Mouse (Mus musculus) limb, embryonic 11.5 days (tissue): ENCODE results near the gene Ccdc148. TPM values are rescaled to one million over a fixed set of nuclear protein-coding genes. Genes with fewer than 3 reads are reported as not detected.

Experiments
- ATAC-seq: fragments of 200-750 bp; cut with Nextera tagmentation; 2 replicates; pipeline ENCODE4 v1.8.0; 2017; ENCODE audit warnings: low read depth; ENCODE audit not compliant: insufficient number of reproducible peaks, low FRiP score, low TSS enrichment
- DNase-seq: peaks from one replicate; pipeline ENCODE4 v3.0.0-alpha.2; 2015; ENCODE audit warnings: low spot score
- H3K27ac ChIP-seq: fragments of 300-500 bp; sonication (generic); replicated peaks from 2 replicates; pipeline ENCODE4 v1.5.1; 2014; ENCODE audit warnings: low read depth, mild to moderate bottlenecking, low read length
- H3K27me3 ChIP-seq: fragments of 300-500 bp; sonication (generic); 2 replicates; pipeline ENCODE4 v1.6.1; 2014; ENCODE audit warnings: mild to moderate bottlenecking, low read length, mixed read lengths; ENCODE audit not compliant: control insufficient read depth, insufficient read depth
- H3K36me3 ChIP-seq: fragments of 300-500 bp; sonication (generic); 2 replicates; pipeline ENCODE4 v1.6.1; 2014; ENCODE audit warnings: mild to moderate bottlenecking, low read length, moderate library complexity, mixed read lengths; ENCODE audit not compliant: control insufficient read depth, insufficient read depth
- H3K4me1 ChIP-seq: fragments of 300-500 bp; sonication (generic); 2 replicates; pipeline ENCODE4 v1.6.1; 2014; ENCODE audit warnings: low read length, mixed read lengths; ENCODE audit not compliant: control insufficient read depth, insufficient read depth
- H3K4me2 ChIP-seq: fragments of 300-500 bp; sonication (generic); 2 replicates; pipeline ENCODE4 v1.6.1; 2014; ENCODE audit warnings: low read depth, mild to moderate bottlenecking, moderate library complexity; ENCODE audit not compliant: severe bottlenecking
- H3K4me3 ChIP-seq: fragments of 300-500 bp; sonication (generic); 2 replicates; pipeline ENCODE4 v1.5.1; 2014; ENCODE audit warnings: low read depth, low read length
- H3K9ac ChIP-seq: fragments of 300-500 bp; sonication (generic); 2 replicates; pipeline ENCODE4 v1.6.1; 2014; ENCODE audit warnings: mild to moderate bottlenecking, low read length
- H3K9me3 ChIP-seq: fragments of 300-500 bp; sonication (generic); 2 replicates; pipeline ENCODE4 v1.6.1; 2016; ENCODE audit warnings: low read length; ENCODE audit not compliant: control insufficient read depth
- WGBS: fragments of 180-500 bp; shearing (Covaris S2); extraction: QIAGEN DNeasy Blood & Tissue Kit; methylation state at CpG from one replicate; pipeline ENCODE4 v1.1.7; 2014; 5-methylcytosine and 5-hydroxymethylcytosine counted together
- polyA plus RNA-seq: library from polyadenylated mRNA; unstranded; fragments of >200 nt; fragmentation: Nextera tagmentation; extraction: Ambion mirVana; gene quantifications from 2 replicates; pipeline ENCODE4 v1.2.1, GENCODE M21; 2014

The Ccdc148 gene
- polyA plus RNA-seq, 1 experiment from 2014 or later: 0.43 TPM

- WGBS: 87% methylated on average over 6 of the region's 6 CpGs
- H3K4me3 ChIP-seq: no peak overlapping the region
- no peak overlapping the region for H3K27ac ChIP-seq
- no peak overlapping the region for H3K4me2 ChIP-seq
- H3K4me1 ChIP-seq: no peaks in the 10 kb centered on the region
- ATAC-seq (no peak), DNase-seq (no peak)
- H3K9ac ChIP-seq: no peak overlapping the region
- H3K9me3 ChIP-seq: no peaks in the 10 kb centered on the region
- no peaks in the 10 kb centered on the region for H3K27me3 ChIP-seq
- no peaks in the 10 kb centered on the region for H3K36me3 ChIP-seq
Observed at GRCm38 (mm10) chr2:59034281-59034680, 126.2 kb downstream of the Ccdc148 start.

GRCm38 (mm10) chr2:59024558-59024957, 135.9 kb downstream of the Ccdc148 start:
- H3K9ac ChIP-seq: no peak overlapping the region
- no peaks in the 10 kb centered on the region for H3K4me1 ChIP-seq
- 94% methylated on average over 3 of the region's 3 CpGs for WGBS
- no peak overlapping the region for H3K27ac ChIP-seq
- no peak for DNase-seq
- no peaks in the 10 kb centered on the region for H3K36me3 ChIP-seq
- no peak overlapping the region for H3K4me3 ChIP-seq
- ATAC-seq: no peak
- no peaks in the 10 kb centered on the region for H3K27me3 ChIP-seq
- H3K4me2 ChIP-seq: no peak overlapping the region
- no peaks in the 10 kb centered on the region for H3K9me3 ChIP-seq

GRCm38 (mm10) chr2:59007356-59007755, 153.1 kb downstream of the Ccdc148 start:
- Histone ChIP-seq H3K4me3 (no peak overlapping the region), H3K9ac (no peak overlapping the region), H3K9me3 (no peaks in the 10 kb centered on the region), H3K27ac (no peak overlapping the region), H3K27me3 (no peaks in the 10 kb centered on the region), H3K36me3 (no peaks in the 10 kb centered on the region), H3K4me1 (no peaks in the 10 kb centered on the region), H3K4me2 (no peak overlapping the region)
- DNase-seq (no peak), ATAC-seq (no peak)
- 88% methylated on average over 5 of the region's 5 CpGs for WGBS

GRCm38 (mm10) chr2:59006567-59007340, 153.7 kb downstream of the Ccdc148 start:
- Histone ChIP-seq H3K36me3 (no peaks in the 10 kb centered on the region), H3K27me3 (no peaks in the 10 kb centered on the region), H3K27ac (no peak overlapping the region), H3K4me2 (no peak overlapping the region), H3K9me3 (no peaks in the 10 kb centered on the region), H3K4me3 (no peak overlapping the region), H3K9ac (no peak overlapping the region), H3K4me1 (no peaks in the 10 kb centered on the region)
- ATAC-seq: no peak
- whole genome bisulfite sequencing: 89% methylated on average over 8 of the region's 8 CpGs
- DNase-seq: no peak

GRCm38 (mm10) chr2:58997151-58997550, 163.3 kb downstream of the Ccdc148 start:
- no peak for ATAC-seq
- H3K9ac ChIP-seq: no peak overlapping the region
- no peaks in the 10 kb centered on the region for H3K36me3 ChIP-seq
- WGBS: 84% methylated on average over 2 of the region's 2 CpGs
- no peak for DNase-seq
- no peak overlapping the region for H3K4me2 ChIP-seq
- no peaks in the 10 kb centered on the region for H3K9me3 ChIP-seq
- no peak overlapping the region for H3K27ac ChIP-seq
- H3K4me3 ChIP-seq: no peak overlapping the region
- no peaks in the 10 kb centered on the region for H3K4me1 ChIP-seq
- H3K27me3 ChIP-seq: no peaks in the 10 kb centered on the region

- H3K27me3 ChIP-seq: no peaks in the 10 kb centered on the region
- WGBS: 86% methylated on average over 14 of the region's 14 CpGs
- H3K27ac ChIP-seq: no peak overlapping the region
- no peaks in the 10 kb centered on the region for H3K36me3 ChIP-seq
- no peak for DNase-seq
- ATAC-seq: no peak
- no peak overlapping the region for H3K4me2 ChIP-seq
- H3K9ac ChIP-seq: no peak overlapping the region
- no peaks in the 10 kb centered on the region for H3K4me1 ChIP-seq
- H3K9me3 ChIP-seq: no peaks in the 10 kb centered on the region
- H3K4me3 ChIP-seq: no peak overlapping the region
Observed at GRCm38 (mm10) chr2:58992431-58993191, 167.9 kb downstream of the Ccdc148 start.

GRCm38 (mm10) chr2:58978095-58978494, 182.4 kb downstream of the Ccdc148 start:
- no peaks in the 10 kb centered on the region for H3K27me3 ChIP-seq
- DNase-seq: no peak
- 92% methylated on average over 7 of the region's 7 CpGs for WGBS
- no peak overlapping the region for H3K9ac ChIP-seq
- H3K36me3 ChIP-seq: no peaks in the 10 kb centered on the region
- H3K4me1 ChIP-seq: no peaks in the 10 kb centered on the region
- H3K4me3 ChIP-seq: no peak overlapping the region
- no peak overlapping the region for H3K4me2 ChIP-seq
- H3K9me3 ChIP-seq: no peaks in the 10 kb centered on the region
- no peak for ATAC-seq
- no peak overlapping the region for H3K27ac ChIP-seq

GRCm38 (mm10) chr2:58971507-58972275, 188.8 kb downstream of the Ccdc148 start:
- Histone ChIP-seq H3K9ac (no peak overlapping the region), H3K9me3 (no peaks in the 10 kb centered on the region), H3K4me3 (no peak overlapping the region), H3K36me3 (no peaks in the 10 kb centered on the region), H3K4me2 (no peak overlapping the region), H3K4me1 (no peaks in the 10 kb centered on the region), H3K27ac (no peak overlapping the region), H3K27me3 (no peaks in the 10 kb centered on the region)
- WGBS: 75% methylated on average over 9 of the region's 9 CpGs
- ATAC-seq: no peak
- no peak for DNase-seq
